Mouse (Mus musculus) heart, embryonic 15.5 days (tissue): ENCODE data around the gene C6. TPM values are rescaled to one million over a fixed set of nuclear protein-coding genes. Genes with fewer than 3 reads are reported as not detected.

Experiments used
- ATAC-seq: fragments of 200-750 bp; cut with Nextera tagmentation; replicated peaks from 2 replicates; pipeline ENCODE4 v1.8.0; 2017; ENCODE audit warnings: low read depth, moderate TSS enrichment; ENCODE audit not compliant: insufficient number of reproducible peaks, insufficient read depth, low FRiP score
- H3K27ac ChIP-seq: fragments of 300-500 bp; sonication (generic); 2 replicates; pipeline ENCODE4 v1.5.1; 2015; ENCODE audit warnings: mild to moderate bottlenecking, inconsistent platforms
- H3K27me3 ChIP-seq: fragments of 300-500 bp; sonication (generic); 2 replicates; pipeline ENCODE4 v1.6.1; 2015; ENCODE audit warnings: inconsistent platforms
- H3K36me3 ChIP-seq: fragments of 300-500 bp; sonication (generic); 2 replicates; pipeline ENCODE4 v1.6.1; 2015; ENCODE audit warnings: mild to moderate bottlenecking, inconsistent platforms
- H3K4me1 ChIP-seq: fragments of 300-500 bp; sonication (generic); replicated peaks from 2 replicates; pipeline ENCODE4 v1.6.1; 2015; ENCODE audit warnings: inconsistent platforms
- H3K4me2 ChIP-seq: fragments of 300-500 bp; sonication (generic); 2 replicates; pipeline ENCODE4 v1.6.1; 2015; ENCODE audit warnings: inconsistent platforms, mild to moderate bottlenecking, moderate library complexity
- H3K4me3 ChIP-seq: fragments of 300-500 bp; sonication (generic); 2 replicates; pipeline ENCODE4 v1.5.1; 2015; ENCODE audit warnings: mild to moderate bottlenecking, inconsistent platforms
- H3K9ac ChIP-seq: fragments of 300-500 bp; sonication (generic); 2 replicates; pipeline ENCODE4 v1.6.1; 2015; ENCODE audit warnings: mild to moderate bottlenecking, inconsistent platforms
- H3K9me3 ChIP-seq: fragments of 300-500 bp; sonication (generic); replicated peaks from 2 replicates; pipeline ENCODE4 v1.6.1; 2016; ENCODE audit warnings: inconsistent platforms
- WGBS: fragments of 180-500 bp; shearing (Covaris S2); methylation state at CpG from one replicate; pipeline ENCODE4 v1.1.7; 2015; ENCODE audit warnings: mixed read lengths; 5-methylcytosine and 5-hydroxymethylcytosine counted together
- polyA plus RNA-seq: library from polyadenylated mRNA; unstranded; fragments of >200 nt; fragmentation: Nextera tagmentation; extraction: Ambion mirVana; gene quantifications from 2 replicates; pipeline ENCODE4 v1.2.1, GENCODE M21; 2015

The C6 gene
- polyA plus RNA-seq, 1 experiment from 2014 or later, result not detected

- no peaks in the 10 kb centered on the region for H3K36me3 ChIP-seq
- 33% methylated on average over 3 of the region's 3 CpGs for WGBS
- no peaks in the 10 kb centered on the region for H3K9me3 ChIP-seq
- no peak overlapping the region for H3K4me2 ChIP-seq
- ATAC-seq, result no peak
- no peak overlapping the region for H3K27ac ChIP-seq
- no peaks in the 10 kb centered on the region for H3K4me1 ChIP-seq
- H3K9ac ChIP-seq, result no peak overlapping the region
- H3K27me3 ChIP-seq, result no peaks in the 10 kb centered on the region
- H3K4me3 ChIP-seq, result no peak overlapping the region
Measured at GRCm38 (mm10) chr15:4818437-4818836, 91.5 kb downstream of the C6 start.

GRCm38 (mm10) chr15:4821161-4821560 lies 94.2 kb downstream of the C6 start:
- no peaks in the 10 kb centered on the region for H3K27me3 ChIP-seq
- no peak overlapping the region for H3K27ac ChIP-seq
- ATAC-seq, result no peak
- no peaks in the 10 kb centered on the region for H3K36me3 ChIP-seq
- H3K4me3 ChIP-seq, result no peak overlapping the region
- no peak overlapping the region for H3K9ac ChIP-seq
- no peaks in the 10 kb centered on the region for H3K4me1 ChIP-seq
- no peak overlapping the region for H3K4me2 ChIP-seq
- WGBS, result 69% methylated on average over 1 of the region's 1 CpGs
- no peaks in the 10 kb centered on the region for H3K9me3 ChIP-seq

- no peak for ATAC-seq
- 86% methylated on average over 8 of the region's 8 CpGs for WGBS
- H3K4me2 ChIP-seq, result no peak overlapping the region
- H3K9me3 ChIP-seq, result no peaks in the 10 kb centered on the region
- H3K4me1 ChIP-seq, result no peaks in the 10 kb centered on the region
- no peak overlapping the region for H3K9ac ChIP-seq
- H3K27ac ChIP-seq, result no peak overlapping the region
- H3K27me3 ChIP-seq, result no peaks in the 10 kb centered on the region
- no peak overlapping the region for H3K4me3 ChIP-seq
- no peaks in the 10 kb centered on the region for H3K36me3 ChIP-seq
Measured at GRCm38 (mm10) chr15:4821824-4822223, 94.8 kb downstream of the C6 start.

GRCm38 (mm10) chr15:4827736-4828135 lies 100.8 kb downstream of the C6 start:
- Histone ChIP-seq H3K36me3 (no peaks in the 10 kb centered on the region), H3K4me2 (no peak overlapping the region), H3K4me3 (no peak overlapping the region), H3K9me3 (no peaks in the 10 kb centered on the region), H3K4me1 (no peaks in the 10 kb centered on the region), H3K9ac (no peak overlapping the region), H3K27me3 (no peaks in the 10 kb centered on the region), H3K27ac (no peak overlapping the region)
- ATAC-seq, result no peak

- no peak overlapping the region for H3K4me2 ChIP-seq
- H3K9me3 ChIP-seq, result no peaks in the 10 kb centered on the region
- no peaks in the 10 kb centered on the region for H3K36me3 ChIP-seq
- no peak overlapping the region for H3K27ac ChIP-seq
- no peak overlapping the region for H3K9ac ChIP-seq
- 74% methylated on average over 3 of the region's 3 CpGs for WGBS
- H3K27me3 ChIP-seq, result no peaks in the 10 kb centered on the region
- H3K4me1 ChIP-seq, result no peaks in the 10 kb centered on the region
- no peak for ATAC-seq
- H3K4me3 ChIP-seq, result no peak overlapping the region
Measured at GRCm38 (mm10) chr15:4836354-4836753, 109.4 kb downstream of the C6 start.

GRCm38 (mm10) chr15:4850015-4850414 lies 123.0 kb downstream of the C6 start:
- 80% methylated on average over 1 of the region's 1 CpGs for WGBS
- no peak overlapping the region for H3K4me2 ChIP-seq
- H3K4me1 ChIP-seq, result no peaks in the 10 kb centered on the region
- no peaks in the 10 kb centered on the region for H3K27me3 ChIP-seq
- H3K27ac ChIP-seq, result no peak overlapping the region
- ATAC-seq, result no peak
- no peak overlapping the region for H3K9ac ChIP-seq
- H3K9me3 ChIP-seq, result no peaks in the 10 kb centered on the region
- no peak overlapping the region for H3K4me3 ChIP-seq
- H3K36me3 ChIP-seq, result no peaks in the 10 kb centered on the region

Other genes starting within 250 kb of the C6 start
- gene Mroh2b, start 171.6 kb downstream of the C6 start, polyA plus RNA-seq, result not detected in 2 replicates